Mouse (Mus musculus): ENCODE data around the gene Ralgapa2. TPM values are rescaled to one million over a fixed set of nuclear protein-coding genes. Genes with fewer than 3 reads are reported as not detected.

Ralgapa2 gene
- polyA plus RNA-seq, 1 experiment = 2.3 TPM

DNA sequence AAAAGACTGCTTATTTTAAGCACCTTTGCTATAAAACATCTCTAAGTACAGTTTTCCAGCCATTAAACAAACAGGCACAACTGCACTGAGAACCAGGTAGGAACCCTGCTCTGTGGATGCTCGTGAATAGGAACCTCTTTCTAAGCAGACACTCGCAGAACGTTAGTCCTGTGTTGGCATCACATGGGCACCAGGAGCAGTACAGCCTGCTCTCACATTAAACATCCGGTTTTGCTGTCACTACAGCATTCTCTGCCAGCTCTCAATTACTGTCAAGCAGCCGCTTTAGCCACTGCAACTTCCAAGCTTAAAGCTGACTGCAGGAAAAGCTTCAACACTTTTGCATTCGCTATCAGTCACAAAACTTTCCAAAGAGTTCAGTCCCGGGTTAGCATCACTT is 55.5 kb downstream of the Ralgapa2 start:
- Histone ChIP-seq H3ac (ENCODE audit: control insufficient read depth, insufficient read length, low read depth) (no peak overlapping the region), H3K36me3 (ENCODE audit: control insufficient read depth, insufficient read depth) (no peaks in the 10 kb centered on the region), H3K27me3 (ENCODE audit: control insufficient read depth, insufficient read depth, insufficient read length) (no peaks in the 10 kb centered on the region), H3K79me3 (ENCODE audit: low read depth) (no peaks in the 10 kb centered on the region), H3K79me2 (ENCODE audit: control insufficient read depth, insufficient read depth) (no peaks in the 10 kb centered on the region), H3K4me3 (ENCODE audit: insufficient read depth, poor library complexity, severe bottlenecking) (no peak overlapping the region)
- no peak for TF ChIP-seq CTCF (IDR thresholded peaks at IDR 0.05; ENCODE audit: control insufficient read depth, insufficient read depth, insufficient read length)
- TF ChIP-seq MAX (IDR thresholded peaks at IDR 0.05) = no peak
- no peak for TF ChIP-seq USF1 (IDR thresholded peaks at IDR 0.05; ENCODE audit: low read depth)
- TF ChIP-seq MYOD1 (IDR thresholded peaks at IDR 0.05; ENCODE audit: control insufficient read depth, insufficient read length, low read depth) = no peak
- TF ChIP-seq CEBPB (IDR thresholded peaks at IDR 0.05; ENCODE audit: low read depth) = no peak
- TF ChIP-seq FOSL1 (IDR thresholded peaks at IDR 0.05; ENCODE audit: insufficient read depth, low read length, poor library complexity, severe bottlenecking) = no peak
- no peak for TF ChIP-seq MYOG (IDR thresholded peaks at IDR 0.05; ENCODE audit: control insufficient read depth, extremely low read depth, insufficient read length)

DNA sequence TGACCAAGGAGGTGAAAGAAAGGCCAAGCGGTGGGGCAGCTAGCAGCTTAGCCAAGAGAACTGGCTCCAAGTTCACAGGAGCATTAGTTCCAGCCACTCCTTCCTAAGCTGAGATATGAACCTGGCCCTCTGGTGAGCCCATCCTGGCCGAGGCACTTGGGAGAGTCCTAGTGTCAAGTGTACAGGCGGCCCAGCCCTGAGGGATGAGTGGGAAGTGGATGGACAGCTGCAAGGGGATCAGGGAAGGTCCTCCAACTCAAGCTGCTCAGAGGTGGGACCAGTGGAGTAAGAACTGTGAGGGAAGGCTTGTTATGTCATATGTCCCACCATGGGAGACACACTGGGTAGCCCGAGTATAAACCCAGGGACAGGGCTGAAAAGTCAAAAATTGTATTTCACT is 56.1 kb downstream of the Ralgapa2 start:
- TF ChIP-seq FOSL1 (IDR thresholded peaks at IDR 0.05; ENCODE audit: insufficient read depth, low read length, poor library complexity, severe bottlenecking) = no peak

DNA sequence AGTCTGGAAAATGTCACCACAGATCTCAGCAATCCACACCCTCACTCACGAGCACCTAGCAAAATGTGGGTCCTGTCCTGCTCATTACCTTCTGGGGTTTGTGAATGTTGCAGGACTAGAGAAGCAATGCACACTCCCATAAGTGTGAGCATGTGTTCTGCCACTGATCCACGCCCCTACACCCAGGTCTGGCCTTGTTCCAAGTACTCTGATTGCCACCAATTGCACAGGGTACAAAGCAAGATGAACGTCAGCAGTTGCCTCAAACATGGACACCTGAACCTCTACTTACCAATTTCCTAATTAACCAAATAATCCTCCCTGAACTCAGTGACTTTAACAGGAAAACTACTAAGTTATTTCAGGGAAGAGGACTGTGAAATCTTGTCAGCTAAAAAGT is 68.1 kb downstream of the Ralgapa2 start:
- H3K27me3 ChIP-seq (ENCODE audit: control insufficient read depth, insufficient read depth, insufficient read length) = no peaks in the 10 kb centered on the region
- peaks cover 7% of the 10 kb centered on the region for H3K36me3 ChIP-seq (ENCODE audit: control insufficient read depth, insufficient read depth)
- no peak overlapping the region for H3ac ChIP-seq (ENCODE audit: control insufficient read depth, insufficient read length, low read depth)
- H3K79me2 ChIP-seq (ENCODE audit: control insufficient read depth, insufficient read depth) = no peaks in the 10 kb centered on the region
- no peak overlapping the region for H3K4me3 ChIP-seq (ENCODE audit: insufficient read depth, poor library complexity, severe bottlenecking)
- H3K79me3 ChIP-seq (ENCODE audit: low read depth) = no peaks in the 10 kb centered on the region
- TF ChIP-seq CTCF (IDR thresholded peaks at IDR 0.05; ENCODE audit: control insufficient read depth, insufficient read depth, insufficient read length) (no peak), MYOG (IDR thresholded peaks at IDR 0.05; ENCODE audit: control insufficient read depth, extremely low read depth, insufficient read length) (no peak), CEBPB (IDR thresholded peaks at IDR 0.05; ENCODE audit: low read depth) (no peak), MAX (IDR thresholded peaks at IDR 0.05) (no peak)

More for the DNA sequence above, 56.1 kb downstream of the Ralgapa2 start:
- Histone ChIP-seq H3K79me3 (ENCODE audit: low read depth) (no peaks in the 10 kb centered on the region), H3K4me3 (ENCODE audit: insufficient read depth, poor library complexity, severe bottlenecking) (no peak overlapping the region), H3K27me3 (ENCODE audit: control insufficient read depth, insufficient read depth, insufficient read length) (no peaks in the 10 kb centered on the region), H3K36me3 (ENCODE audit: control insufficient read depth, insufficient read depth) (no peaks in the 10 kb centered on the region), H3K79me2 (ENCODE audit: control insufficient read depth, insufficient read depth) (no peaks in the 10 kb centered on the region), H3ac (ENCODE audit: control insufficient read depth, insufficient read length, low read depth) (no peak overlapping the region)

DNA sequence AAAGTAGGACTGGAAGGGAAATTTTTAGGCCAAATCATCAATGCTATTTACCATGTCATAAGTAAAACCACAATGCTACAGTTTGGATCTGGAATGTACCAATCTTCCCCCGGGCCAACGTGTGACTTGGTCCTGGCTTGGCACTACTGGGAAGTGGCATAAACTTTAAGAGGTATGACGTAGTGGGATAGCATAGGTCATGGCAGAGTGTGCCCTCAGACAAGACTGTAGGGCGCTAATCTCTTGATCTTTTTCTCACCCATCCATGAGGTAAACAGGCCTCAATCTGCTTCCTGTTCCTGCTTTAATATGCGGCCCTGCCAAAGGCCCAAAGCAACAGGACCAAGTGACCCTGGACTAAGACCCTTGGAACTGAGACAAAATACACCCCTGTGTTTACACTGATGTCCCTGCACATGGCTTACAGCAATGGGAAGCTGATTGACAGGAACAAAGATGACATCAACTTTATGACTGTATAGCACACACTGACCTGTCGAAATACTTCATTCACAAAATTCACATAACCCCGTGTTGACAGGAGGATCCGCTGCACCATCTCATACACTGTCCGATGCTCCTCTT is 68.8 kb downstream of the Ralgapa2 start:
- TF ChIP-seq FOSL1 (IDR thresholded peaks at IDR 0.05; ENCODE audit: insufficient read depth, low read length, poor library complexity, severe bottlenecking) (no peak), MYOD1 (IDR thresholded peaks at IDR 0.05; ENCODE audit: control insufficient read depth, insufficient read length, low read depth) (no peak), CEBPB (IDR thresholded peaks at IDR 0.05; ENCODE audit: low read depth) (no peak), USF1 (IDR thresholded peaks at IDR 0.05; ENCODE audit: low read depth) (no peak), MYOG (IDR thresholded peaks at IDR 0.05; ENCODE audit: control insufficient read depth, extremely low read depth, insufficient read length) (no peak), MAX (IDR thresholded peaks at IDR 0.05) (no peak), CTCF (IDR thresholded peaks at IDR 0.05; ENCODE audit: control insufficient read depth, insufficient read depth, insufficient read length) (no peak)
- peaks cover 7% of the 10 kb centered on the region for H3K36me3 ChIP-seq (ENCODE audit: control insufficient read depth, insufficient read depth)
- H3ac ChIP-seq (ENCODE audit: control insufficient read depth, insufficient read length, low read depth) = no peak overlapping the region
- H3K4me3 ChIP-seq (ENCODE audit: insufficient read depth, poor library complexity, severe bottlenecking) = no peak overlapping the region
- no peaks in the 10 kb centered on the region for H3K79me3 ChIP-seq (ENCODE audit: low read depth)
- H3K27me3 ChIP-seq (ENCODE audit: control insufficient read depth, insufficient read depth, insufficient read length) = no peaks in the 10 kb centered on the region
- H3K79me2 ChIP-seq (ENCODE audit: control insufficient read depth, insufficient read depth) = no peaks in the 10 kb centered on the region

DNA sequence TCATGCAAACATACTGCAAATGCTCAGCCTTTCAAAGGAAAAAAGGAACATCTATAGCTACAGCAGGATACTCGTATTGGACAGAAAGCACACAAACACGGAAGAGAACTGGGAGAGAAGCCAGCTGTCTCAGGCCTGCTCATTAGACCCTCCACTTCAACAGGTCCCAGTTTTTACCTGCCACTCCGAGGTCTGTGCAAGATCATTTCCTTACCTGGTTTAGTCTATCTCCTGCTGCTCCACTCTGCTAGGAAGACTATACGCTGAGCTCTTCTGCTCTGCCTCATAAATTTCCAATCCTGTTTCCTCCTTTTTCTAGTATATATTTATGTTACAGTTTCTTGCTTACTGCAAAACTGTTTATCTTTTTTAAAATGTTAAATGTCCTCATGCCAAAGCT is 70.4 kb downstream of the Ralgapa2 start:
- no peak overlapping the region for H3K4me3 ChIP-seq (ENCODE audit: insufficient read depth, poor library complexity, severe bottlenecking)
- no peaks in the 10 kb centered on the region for H3K79me3 ChIP-seq (ENCODE audit: low read depth)
- no peaks in the 10 kb centered on the region for H3K79me2 ChIP-seq (ENCODE audit: control insufficient read depth, insufficient read depth)
- H3K36me3 ChIP-seq (ENCODE audit: control insufficient read depth, insufficient read depth) = peaks cover 2% of the 10 kb centered on the region
- no peak overlapping the region for H3ac ChIP-seq (ENCODE audit: control insufficient read depth, insufficient read length, low read depth)
- TF ChIP-seq CTCF (IDR thresholded peaks at IDR 0.05; ENCODE audit: control insufficient read depth, insufficient read depth, insufficient read length) = no peak
- TF ChIP-seq CEBPB (IDR thresholded peaks at IDR 0.05; ENCODE audit: low read depth) = no peak
- TF ChIP-seq MAX (IDR thresholded peaks at IDR 0.05) = no peak
- TF ChIP-seq MYOG (IDR thresholded peaks at IDR 0.05; ENCODE audit: control insufficient read depth, extremely low read depth, insufficient read length) = no peak
- H3K27me3 ChIP-seq (ENCODE audit: control insufficient read depth, insufficient read depth, insufficient read length) = no peaks in the 10 kb centered on the region

DNA sequence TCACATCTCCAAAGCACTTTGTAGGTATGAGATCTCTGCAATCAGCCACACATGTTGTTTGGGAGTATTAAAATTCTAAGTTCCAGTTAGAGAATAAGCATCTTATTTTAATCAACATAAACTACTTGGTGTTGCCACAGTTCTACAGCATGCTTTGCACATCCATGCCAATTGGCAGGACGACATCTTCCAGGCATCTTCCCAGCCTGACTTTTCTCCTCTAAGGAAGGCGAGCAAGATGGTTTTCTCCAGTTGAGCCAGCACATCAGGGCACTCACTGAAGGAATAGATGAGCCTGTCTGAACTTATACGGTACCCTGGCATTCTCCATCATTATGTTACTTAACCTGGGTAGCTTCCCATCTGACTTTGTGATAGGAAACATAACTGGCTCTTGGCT is 83.4 kb downstream of the Ralgapa2 start:
- no peak for TF ChIP-seq CEBPB (IDR thresholded peaks at IDR 0.05; ENCODE audit: low read depth)
- no peak for TF ChIP-seq USF1 (IDR thresholded peaks at IDR 0.05; ENCODE audit: low read depth)
- TF ChIP-seq MYOG (IDR thresholded peaks at IDR 0.05; ENCODE audit: control insufficient read depth, extremely low read depth, insufficient read length) = no peak
- TF ChIP-seq MAX (IDR thresholded peaks at IDR 0.05) = no peak
- no peak for TF ChIP-seq CTCF (IDR thresholded peaks at IDR 0.05; ENCODE audit: control insufficient read depth, insufficient read depth, insufficient read length)
- TF ChIP-seq MYOD1 (IDR thresholded peaks at IDR 0.05; ENCODE audit: control insufficient read depth, insufficient read length, low read depth) = no peak
- TF ChIP-seq FOSL1 (IDR thresholded peaks at IDR 0.05; ENCODE audit: insufficient read depth, low read length, poor library complexity, severe bottlenecking) = no peak

More for the DNA sequence above, 83.4 kb downstream of the Ralgapa2 start:
- Histone ChIP-seq H3K79me3 (ENCODE audit: low read depth) (no peaks in the 10 kb centered on the region), H3ac (ENCODE audit: control insufficient read depth, insufficient read length, low read depth) (no peak overlapping the region), H3K4me3 (ENCODE audit: insufficient read depth, poor library complexity, severe bottlenecking) (no peak overlapping the region), H3K79me2 (ENCODE audit: control insufficient read depth, insufficient read depth) (no peaks in the 10 kb centered on the region), H3K36me3 (ENCODE audit: control insufficient read depth, insufficient read depth) (no peaks in the 10 kb centered on the region), H3K27me3 (ENCODE audit: control insufficient read depth, insufficient read depth, insufficient read length) (no peaks in the 10 kb centered on the region)
